Mouse (Mus musculus): Measurements from ENCODE around the gene Pdcd4. TPM values are rescaled to one million over a fixed set of nuclear protein-coding genes. Genes with fewer than 3 reads are reported as not detected.

The Pdcd4 gene
- total and polyA plus RNA-seq, 2 experiments from 2014 or later: 19.5 to 96.7 TPM

- Histone ChIP-seq H3K4me2 (ENCODE audit: low read depth, low read length, poor library complexity, severe bottlenecking) (no peak overlapping the region), H3K9ac (replicated peaks; ENCODE audit: low read length, poor library complexity, severe bottlenecking) (no peak overlapping the region), H3K27ac (ENCODE audit: low read depth, low read length) (peak overlapping the region; percentile 82), H3K27me3 (ENCODE audit: insufficient read depth, low read length) (no peaks in the 10 kb centered on the region), H3K36me3 (ENCODE audit: insufficient read depth, low read length) (no peaks in the 10 kb centered on the region), H3K4me3 (ENCODE audit: low read depth, low read length) (no peak overlapping the region), H3K9me3 (ENCODE audit: low read length) (no peaks in the 10 kb centered on the region), H3K4me1 (ENCODE audit: insufficient read depth, low read length) (peaks cover 14% of the 10 kb centered on the region)
- WGBS: 66% methylated on average over 13 of the region's 14 CpGs
- DNase-seq (ENCODE audit: low spot score): no peak
- TF ChIP-seq CTCF (IDR thresholded peaks at IDR 0.05): 0 out of 2 replicates have a peak, but pooled peaks have one; percentile 13
- 0 out of 2 replicates have a peak, but pooled peaks have one; percentile 39 for ATAC-seq (ENCODE audit: low FRiP score)
Observed at GRCm38 (mm10) chr19:53851826-53852698, 40.0 kb upstream of the Pdcd4 start.

GRCm38 (mm10) chr19:53852699-53853451, 39.2 kb upstream of the Pdcd4 start:
- peak; percentile 77 for ATAC-seq (ENCODE audit: low FRiP score)
- no peak overlapping the region for H3K9ac ChIP-seq (replicated peaks; ENCODE audit: low read length, poor library complexity, severe bottlenecking)
- WGBS: 11% methylated on average over 15 of the region's 15 CpGs

DNA sequence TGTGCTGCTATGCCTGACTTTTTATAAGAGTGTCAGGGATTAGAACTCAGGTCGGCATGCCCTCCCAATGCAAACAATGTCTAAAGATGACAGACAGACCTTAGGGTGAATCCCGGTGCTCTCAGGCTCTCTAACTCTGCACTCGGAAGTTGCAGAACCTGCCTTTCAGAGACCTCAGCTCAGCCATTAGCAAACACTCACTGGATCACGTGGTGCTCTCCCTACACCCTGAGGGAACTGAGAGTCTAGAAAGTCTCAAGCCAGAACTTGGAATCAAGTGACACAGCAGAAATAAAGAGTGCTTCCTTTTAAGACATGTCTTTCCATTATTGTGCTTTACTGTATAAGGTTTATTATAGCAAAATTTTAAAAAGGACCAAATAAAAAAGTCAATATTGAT, 37.1 kb upstream of the Pdcd4 start:
- peaks cover 14% of the 10 kb centered on the region for H3K4me1 ChIP-seq (ENCODE audit: insufficient read depth, low read length)

More at GRCm38 (mm10) chr19:53852699-53853451, 39.2 kb upstream of the Pdcd4 start:
- H3K4me1 ChIP-seq (ENCODE audit: insufficient read depth, low read length): peaks cover 14% of the 10 kb centered on the region
- H3K4me3 ChIP-seq (ENCODE audit: low read depth, low read length): no peak overlapping the region
- H3K27me3 ChIP-seq (ENCODE audit: insufficient read depth, low read length): no peaks in the 10 kb centered on the region
- H3K9me3 ChIP-seq (ENCODE audit: low read length): no peaks in the 10 kb centered on the region
- H3K27ac ChIP-seq (ENCODE audit: low read depth, low read length): peak overlapping the region; percentile 82
- H3K4me2 ChIP-seq (ENCODE audit: low read depth, low read length, poor library complexity, severe bottlenecking): peak overlapping the region; percentile 39
- TF ChIP-seq CTCF (IDR thresholded peaks at IDR 0.05): no peak
- DNase-seq (ENCODE audit: low spot score): peak; percentile 96
- no peaks in the 10 kb centered on the region for H3K36me3 ChIP-seq (ENCODE audit: insufficient read depth, low read length)

GRCm38 (mm10) chr19:53855781-53856180, 36.2 kb upstream of the Pdcd4 start:
- DNase-seq (ENCODE audit: low spot score) (no peak), ATAC-seq (ENCODE audit: low FRiP score) (no peak)
- peaks cover 14% of the 10 kb centered on the region for H3K4me1 ChIP-seq (ENCODE audit: insufficient read depth, low read length)
- no peak overlapping the region for H3K27ac ChIP-seq (ENCODE audit: low read depth, low read length)
- H3K9me3 ChIP-seq (ENCODE audit: low read length): no peaks in the 10 kb centered on the region
- no peak for TF ChIP-seq CTCF (IDR thresholded peaks at IDR 0.05)
- no peaks in the 10 kb centered on the region for H3K27me3 ChIP-seq (ENCODE audit: insufficient read depth, low read length)
- 64% methylated on average over 5 of the region's 5 CpGs for WGBS
- no peaks in the 10 kb centered on the region for H3K36me3 ChIP-seq (ENCODE audit: insufficient read depth, low read length)
- no peak overlapping the region for H3K4me3 ChIP-seq (ENCODE audit: low read depth, low read length)
- H3K4me2 ChIP-seq (ENCODE audit: low read depth, low read length, poor library complexity, severe bottlenecking): no peak overlapping the region
- H3K9ac ChIP-seq (replicated peaks; ENCODE audit: low read length, poor library complexity, severe bottlenecking): no peak overlapping the region

More for the DNA sequence above, 37.1 kb upstream of the Pdcd4 start:
- 72% methylated on average over 4 of the region's 4 CpGs for whole genome bisulfite sequencing
- TF ChIP-seq CTCF (IDR thresholded peaks at IDR 0.05): no peak
- Histone ChIP-seq H3K9ac (replicated peaks; ENCODE audit: low read length, poor library complexity, severe bottlenecking) (no peak overlapping the region), H3K27me3 (ENCODE audit: insufficient read depth, low read length) (no peaks in the 10 kb centered on the region), H3K36me3 (ENCODE audit: insufficient read depth, low read length) (no peaks in the 10 kb centered on the region), H3K27ac (ENCODE audit: low read depth, low read length) (no peak overlapping the region), H3K4me3 (ENCODE audit: low read depth, low read length) (no peak overlapping the region), H3K4me2 (ENCODE audit: low read depth, low read length, poor library complexity, severe bottlenecking) (no peak overlapping the region), H3K9me3 (ENCODE audit: low read length) (no peaks in the 10 kb centered on the region)
- DNase-seq (ENCODE audit: low spot score) (no peak), ATAC-seq (ENCODE audit: low FRiP score) (no peak)

DNA sequence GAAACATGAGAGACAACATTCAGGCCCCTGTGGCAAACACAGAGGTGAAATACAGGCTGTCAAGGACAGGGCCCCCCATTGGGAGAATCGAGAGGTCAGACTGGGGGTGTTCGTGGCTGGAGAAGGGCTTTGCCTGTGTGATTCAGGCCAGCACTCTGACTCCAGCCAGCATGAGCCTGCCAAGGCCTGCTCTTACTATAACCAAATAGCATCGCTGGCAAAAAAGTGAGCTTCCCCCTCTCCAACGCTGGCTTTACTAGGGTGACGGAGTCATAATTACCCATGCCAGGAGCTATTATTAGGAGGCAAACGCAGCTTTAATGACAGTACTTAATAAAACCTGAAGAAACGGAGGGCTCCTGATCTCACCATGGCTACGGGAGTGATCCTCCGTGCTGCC, 35.2 kb upstream of the Pdcd4 start:
- TF ChIP-seq CTCF (IDR thresholded peaks at IDR 0.05): no peak
- DNase-seq (ENCODE audit: low spot score) (no peak), ATAC-seq (ENCODE audit: low FRiP score) (no peak)
- Histone ChIP-seq H3K9me3 (ENCODE audit: low read length) (no peaks in the 10 kb centered on the region), H3K9ac (replicated peaks; ENCODE audit: low read length, poor library complexity, severe bottlenecking) (no peak overlapping the region), H3K27ac (ENCODE audit: low read depth, low read length) (no peak overlapping the region), H3K4me3 (ENCODE audit: low read depth, low read length) (no peak overlapping the region), H3K4me1 (ENCODE audit: insufficient read depth, low read length) (peaks cover 14% of the 10 kb centered on the region), H3K4me2 (ENCODE audit: low read depth, low read length, poor library complexity, severe bottlenecking) (no peak overlapping the region), H3K36me3 (ENCODE audit: insufficient read depth, low read length) (no peaks in the 10 kb centered on the region), H3K27me3 (ENCODE audit: insufficient read depth, low read length) (no peaks in the 10 kb centered on the region)
- 64% methylated on average over 9 of the region's 9 CpGs for WGBS

- no peak overlapping the region for H3K4me3 ChIP-seq (ENCODE audit: low read depth, low read length)
- no peak overlapping the region for H3K27ac ChIP-seq (ENCODE audit: low read depth, low read length)
- no peak overlapping the region for H3K4me2 ChIP-seq (ENCODE audit: low read depth, low read length, poor library complexity, severe bottlenecking)
- H3K27me3 ChIP-seq (ENCODE audit: insufficient read depth, low read length): no peaks in the 10 kb centered on the region
- H3K4me1 ChIP-seq (ENCODE audit: insufficient read depth, low read length): peaks cover 11% of the 10 kb centered on the region
- no peak for ATAC-seq (ENCODE audit: low FRiP score)
- no peaks in the 10 kb centered on the region for H3K9me3 ChIP-seq (ENCODE audit: low read length)
- H3K9ac ChIP-seq (replicated peaks; ENCODE audit: low read length, poor library complexity, severe bottlenecking): no peak overlapping the region
- no peak for DNase-seq (ENCODE audit: low spot score)
- H3K36me3 ChIP-seq (ENCODE audit: insufficient read depth, low read length): no peaks in the 10 kb centered on the region
- 51% methylated on average over 6 of the region's 6 CpGs for WGBS
- no peak for TF ChIP-seq CTCF (IDR thresholded peaks at IDR 0.05)
Observed at GRCm38 (mm10) chr19:53857962-53858361, 34.1 kb upstream of the Pdcd4 start.

Measured in midbrain, postnatal 0 days (tissue).